Mouse (Mus musculus): ENCODE measurements around the gene Dhx38.

Dhx38 gene

GRCm38 (mm10) chr8:109544049-109544448, 21.6 kb downstream of the Dhx38 start:
- no peak for DNase-seq (ENCODE audit: low spot score)

- no peak for DNase-seq (ENCODE audit: low spot score)
Observed at GRCm38 (mm10) chr8:109542748-109543519, 22.7 kb downstream of the Dhx38 start.

DNA sequence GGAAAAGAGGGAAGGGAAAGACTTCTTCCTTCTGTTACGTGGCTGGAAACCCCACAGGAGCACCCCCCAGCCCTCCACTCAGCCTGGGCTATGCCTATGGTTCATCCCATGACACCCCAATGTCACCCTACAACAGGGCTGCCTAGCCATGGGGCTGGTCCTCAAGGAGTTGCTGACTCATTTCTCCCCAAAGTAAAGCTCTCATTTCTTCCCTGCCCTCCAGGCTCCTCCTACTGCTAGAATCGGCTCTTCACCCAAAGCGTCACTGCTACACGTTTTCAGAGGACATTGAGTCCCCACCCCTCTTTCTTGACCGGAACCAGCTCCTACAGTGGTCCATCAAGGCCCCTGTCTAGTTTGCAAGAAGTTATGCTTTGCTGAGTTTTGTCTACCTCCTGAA, 23.5 kb downstream of the Dhx38 start:
- no peak for DNase-seq (ENCODE audit: low spot score)

GRCm38 (mm10) chr8:109536703-109537102, 29.0 kb downstream of the Dhx38 start:
- DNase-seq (ENCODE audit: low spot score): peak; percentile 39

GRCm38 (mm10) chr8:109535140-109535990, 30.3 kb downstream of the Dhx38 start:
- DNase-seq (ENCODE audit: low spot score): no peak

- no peak for DNase-seq (ENCODE audit: low spot score)
Observed at GRCm38 (mm10) chr8:109524008-109524407, 41.7 kb downstream of the Dhx38 start.

GRCm38 (mm10) chr8:109505560-109505959, 60.1 kb downstream of the Dhx38 start:
- DNase-seq (ENCODE audit: low spot score): no peak

GRCm38 (mm10) chr8:109503566-109503965, 62.1 kb downstream of the Dhx38 start:
- no peak for DNase-seq (ENCODE audit: low spot score)

- DNase-seq (ENCODE audit: low spot score): no peak
Observed at GRCm38 (mm10) chr8:109499009-109499717, 66.5 kb downstream of the Dhx38 start.

Measured in T-cell, adult 2 months (primary cell).